Mouse (Mus musculus) intestine, embryonic 16.5 days (tissue): ENCODE data around the gene Gm27029. TPM values are rescaled to one million over a fixed set of nuclear protein-coding genes. Genes with fewer than 3 reads are reported as not detected.
A peak's percentile ranks its signal among the peaks of the same experiment; 100 is the strongest.
"Not testable (repeated sequence)": the region's sequence is repeated elsewhere in the genome, so short reads cannot be mapped to it uniquely, and the experiment has no call there.

Experiments used
- ATAC-seq: fragments of 200-750 bp; cut with Nextera tagmentation; 2 replicates; pipeline ENCODE4 v1.8.0; 2017; ENCODE audit warnings: moderate TSS enrichment, moderate library complexity
- H3K27ac ChIP-seq: fragments of 300-500 bp; sonication (generic); 2 replicates; pipeline ENCODE4 v1.5.1; 2014; ENCODE audit warnings: mild to moderate bottlenecking, low read length
- H3K27me3 ChIP-seq: fragments of 300-500 bp; sonication (generic); replicated peaks from 2 replicates; pipeline ENCODE4 v1.6.1; 2014; ENCODE audit warnings: low read length, control low read depth, mixed read lengths; ENCODE audit not compliant: control insufficient read depth, insufficient read depth
- H3K36me3 ChIP-seq: fragments of 300-500 bp; sonication (generic); 2 replicates; pipeline ENCODE4 v1.6.1; 2014; ENCODE audit warnings: low read length, control low read depth; ENCODE audit not compliant: control insufficient read depth, insufficient read depth
- H3K4me1 ChIP-seq: fragments of 300-500 bp; sonication (generic); 2 replicates; pipeline ENCODE4 v1.6.1; 2014; ENCODE audit warnings: low read length, control low read depth, mixed read lengths; ENCODE audit not compliant: control insufficient read depth, insufficient read depth
- H3K4me2 ChIP-seq: fragments of 300-500 bp; sonication (generic); 2 replicates; pipeline ENCODE4 v1.6.1; 2014; ENCODE audit warnings: low read depth, low read length, control low read depth
- H3K4me3 ChIP-seq: fragments of 300-500 bp; sonication (generic); 2 replicates; pipeline ENCODE4 v1.5.1; 2014; ENCODE audit warnings: mild to moderate bottlenecking, low read length
- H3K9ac ChIP-seq: fragments of 300-500 bp; sonication (generic); 2 replicates; pipeline ENCODE4 v1.6.1; 2014; ENCODE audit warnings: low read depth, low read length
- H3K9me3 ChIP-seq: fragments of 300-500 bp; sonication (generic); 2 replicates; pipeline ENCODE4 v1.6.1; 2016; ENCODE audit warnings: low read length, control low read depth; ENCODE audit not compliant: control insufficient read depth
- WGBS: fragments of 180-500 bp; shearing (Covaris S2); extraction: QIAGEN DNeasy Blood & Tissue Kit; methylation state at CpG from one replicate; pipeline ENCODE4 v1.1.7; 2014; 5-methylcytosine and 5-hydroxymethylcytosine counted together
- polyA plus RNA-seq: library from polyadenylated mRNA; unstranded; fragments of >200 nt; fragmentation: Nextera tagmentation; extraction: Ambion mirVana; gene quantifications from 2 replicates; pipeline ENCODE4 v1.2.1, GENCODE M21; 2015

The Gm27029 gene
- polyA plus RNA-seq, 1 experiment from 2014 or later = 10.1 TPM

DNA sequence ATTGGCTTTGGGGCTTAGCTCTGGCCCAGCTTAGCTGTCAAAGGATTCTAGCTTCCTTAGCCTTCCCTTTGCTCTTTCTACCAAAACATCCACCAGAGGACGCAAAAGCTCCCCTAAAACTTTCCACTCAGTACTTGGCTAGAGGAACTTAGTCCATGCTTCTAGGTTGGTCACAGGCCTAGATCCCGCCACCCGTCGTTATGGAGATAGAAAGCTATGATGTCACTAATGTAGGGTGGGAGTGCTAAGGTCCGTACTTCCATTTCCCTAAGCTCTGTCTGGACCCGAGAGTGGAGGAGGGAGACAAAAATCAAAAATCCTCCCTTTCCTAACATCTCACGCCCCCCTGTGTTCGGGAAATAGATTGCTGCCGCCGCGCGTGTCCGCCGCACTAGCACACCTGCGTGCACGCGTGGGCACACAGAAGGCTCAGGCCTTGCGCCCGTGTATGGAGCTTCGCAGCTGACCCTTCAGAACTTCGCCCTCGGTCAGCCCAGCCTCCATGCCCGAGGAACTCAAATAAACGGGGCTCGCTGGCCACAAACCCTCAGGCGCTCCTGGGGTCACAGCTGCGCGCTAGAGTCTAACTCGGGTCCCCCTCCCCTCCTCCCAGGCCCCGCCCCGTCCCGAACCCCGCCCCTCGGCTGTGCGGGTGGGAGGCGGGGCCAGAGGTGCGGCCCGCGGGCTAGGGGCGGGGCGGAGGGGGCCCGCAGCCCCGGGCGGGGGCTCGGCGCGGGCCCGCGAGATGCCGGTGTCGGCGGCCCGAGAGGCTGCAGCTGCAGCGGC is 43.1 kb upstream of the Gm27029 start:
- Histone ChIP-seq H3K27me3 (no peaks in the 10 kb centered on the region), H3K36me3 (no peaks in the 10 kb centered on the region), H3K4me1 (peaks cover 26% of the 10 kb centered on the region), H3K27ac (peak overlapping the region; percentile 80), H3K4me2 (peak overlapping the region; percentile 96), H3K9me3 (no peaks in the 10 kb centered on the region), H3K9ac (peak overlapping the region; percentile 84), H3K4me3 (peak overlapping the region; percentile 82)
- WGBS = under 1% methylated on average over 44 of the region's 54 CpGs
- ATAC-seq = peak; percentile 67

GRCm38 (mm10) chr11:101466552-101466950 is 42.0 kb upstream of the Gm27029 start:
- not testable (repeated sequence) for H3K27me3 ChIP-seq, ATAC-seq, H3K9me3 ChIP-seq, H3K9ac ChIP-seq, H3K27ac ChIP-seq, H3K36me3 ChIP-seq
- Histone ChIP-seq H3K4me1 (peaks cover 34% of the 10 kb centered on the region), H3K4me3 (peak overlapping the region; percentile 91; the same call in 1 of the 2 replicates), H3K4me2 (peak overlapping the region; percentile 93; the same call in 1 of the 2 replicates)
- 53% methylated on average over 5 of the region's 5 CpGs for WGBS

GRCm38 (mm10) chr11:101465869-101466551 is 41.4 kb upstream of the Gm27029 start, which contains the start of gene Vat1:
Gene Vat1 (minus strand): TSS chr11:101466230.
- peak within 1 kb of the TSS; percentile 91 for H3K4me3 ChIP-seq
- no peaks in the 10 kb centered on the region for H3K27me3 ChIP-seq
- H3K36me3 ChIP-seq = peaks cover 5% of the 10 kb centered on the region; the same call in 1 of the 2 replicates
- H3K4me1 ChIP-seq = peaks cover 34% of the 10 kb centered on the region
- peak within 1 kb of the TSS; percentile 93 for H3K4me2 ChIP-seq
- peak within 1 kb of the TSS; percentile 92 for H3K27ac ChIP-seq
- peak within 1 kb of the TSS; percentile 86 for H3K9ac ChIP-seq
- ATAC-seq = peak; percentile 56
- under 1% methylated on average over 60 of the region's 60 CpGs for WGBS
- H3K9me3 ChIP-seq = no peaks in the 10 kb centered on the region

GRCm38 (mm10) chr11:101465101-101465868 is 40.7 kb upstream of the Gm27029 start:
- WGBS = 1% methylated on average over 51 of the region's 51 CpGs

GRCm38 (mm10) chr11:101464211-101465100 is 39.9 kb upstream of the Gm27029 start, which contains the start of gene Rnd2:
Gene Rnd2 (plus strand): TSS chr11:101464999.
- peak; percentile 34 for ATAC-seq
- H3K36me3 ChIP-seq = peaks cover 5% of the 10 kb centered on the region; the same call in 1 of the 2 replicates
- peak within 1 kb of the TSS; percentile 91 for H3K4me3 ChIP-seq
- H3K27me3 ChIP-seq = no peaks in the 10 kb centered on the region
- H3K4me2 ChIP-seq = peak within 1 kb of the TSS; percentile 93
- peaks cover 38% of the 10 kb centered on the region for H3K4me1 ChIP-seq
- 10% methylated on average over 12 of the region's 12 CpGs for WGBS
- peak within 1 kb of the TSS; percentile 92 for H3K27ac ChIP-seq
- H3K9ac ChIP-seq = peak within 1 kb of the TSS; percentile 86
- H3K9me3 ChIP-seq = no peaks in the 10 kb centered on the region

More at GRCm38 (mm10) chr11:101465101-101465868, 40.7 kb upstream of the Gm27029 start:
- peak; percentile 53 for ATAC-seq
- peaks cover 5% of the 10 kb centered on the region; the same call in 1 of the 2 replicates for H3K36me3 ChIP-seq
- H3K9ac ChIP-seq = peak overlapping the region; percentile 86
- H3K4me3 ChIP-seq = peak overlapping the region; percentile 91
- peak overlapping the region; percentile 92 for H3K27ac ChIP-seq
- peak overlapping the region; percentile 93 for H3K4me2 ChIP-seq
- no peaks in the 10 kb centered on the region for H3K27me3 ChIP-seq
- H3K4me1 ChIP-seq = peaks cover 34% of the 10 kb centered on the region
- no peaks in the 10 kb centered on the region for H3K9me3 ChIP-seq

DNA sequence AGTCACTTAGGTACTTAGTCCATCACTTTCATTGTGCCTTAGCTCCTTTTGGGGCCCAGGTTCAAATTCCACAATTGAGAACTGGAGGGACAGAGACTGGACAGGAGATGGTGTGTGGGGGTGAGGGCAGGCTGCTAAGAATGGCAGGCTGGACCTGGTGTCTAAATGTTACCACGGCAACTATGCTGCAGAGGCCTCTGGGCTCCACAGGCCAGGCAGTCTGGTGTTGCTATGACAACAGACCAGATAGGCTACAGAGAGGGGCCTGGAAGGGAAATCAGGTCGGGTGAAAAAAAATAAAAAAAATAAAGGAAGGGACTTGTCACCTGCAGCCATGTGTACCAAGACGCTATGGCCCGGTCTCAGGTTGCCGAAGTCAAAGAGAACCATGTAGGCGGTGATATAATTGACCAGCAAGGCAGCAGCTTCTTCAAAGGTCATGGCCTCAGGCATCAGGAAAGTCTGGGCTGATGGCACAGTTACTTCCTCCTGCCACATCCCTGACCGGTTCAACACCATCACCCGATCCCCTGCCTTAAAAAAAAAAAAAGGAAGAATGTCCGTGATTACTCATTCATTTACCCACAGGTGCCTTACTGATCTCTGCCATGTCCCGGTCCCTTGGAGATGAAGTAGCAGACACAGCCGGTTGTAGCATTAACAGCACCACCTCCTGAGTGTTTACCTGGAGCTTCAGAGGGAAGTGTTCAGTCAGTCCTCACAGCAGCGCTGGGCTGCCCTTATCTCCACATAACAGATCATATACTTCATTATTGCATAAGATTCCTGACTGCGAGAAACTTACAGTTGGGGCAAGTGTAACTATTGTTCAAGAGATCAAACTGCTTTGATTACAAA is 38.2 kb upstream of the Gm27029 start:
- Histone ChIP-seq H3K4me3 (no peak overlapping the region), H3K27me3 (no peaks in the 10 kb centered on the region), H3K4me1 (peaks cover 39% of the 10 kb centered on the region), H3K36me3 (peaks cover 10% of the 10 kb centered on the region), H3K9me3 (no peaks in the 10 kb centered on the region), H3K4me2 (peak overlapping the region; percentile 93), H3K9ac (0 out of 2 replicates have a peak overlapping the region, but pooled peaks have one; percentile 16), H3K27ac (peak overlapping the region; percentile 92)
- 22% methylated on average over 13 of the region's 13 CpGs for WGBS
- ATAC-seq = peak; percentile 14

DNA sequence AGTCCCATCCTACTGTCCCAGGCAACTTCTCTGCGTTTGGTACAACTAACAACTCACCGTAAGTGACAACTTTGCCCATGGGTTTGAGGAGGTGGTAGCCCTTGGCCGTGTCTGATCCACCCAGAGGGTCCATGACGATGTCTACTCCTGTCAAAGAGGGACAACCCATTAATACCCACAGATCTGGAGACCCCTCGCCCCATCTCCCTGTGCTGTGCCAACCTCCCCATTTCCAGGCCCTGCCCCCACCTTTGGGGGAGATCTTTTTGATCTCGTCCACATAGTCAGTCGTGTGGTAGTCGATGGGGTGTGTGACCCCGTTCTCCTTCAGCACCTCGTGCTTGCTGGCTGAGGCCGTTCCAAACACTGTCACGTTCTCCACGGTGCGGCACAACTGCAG is 37.5 kb upstream of the Gm27029 start:
- Histone ChIP-seq H3K27me3 (no peaks in the 10 kb centered on the region), H3K9ac (0 out of 2 replicates have a peak overlapping the region, but pooled peaks have one; percentile 16), H3K4me1 (peaks cover 37% of the 10 kb centered on the region), H3K9me3 (no peaks in the 10 kb centered on the region), H3K4me3 (no peak overlapping the region), H3K4me2 (no peak overlapping the region), H3K27ac (peak overlapping the region; percentile 92), H3K36me3 (peaks cover 13% of the 10 kb centered on the region)
- WGBS = 78% methylated on average over 14 of the region's 14 CpGs
- no peak for ATAC-seq

DNA sequence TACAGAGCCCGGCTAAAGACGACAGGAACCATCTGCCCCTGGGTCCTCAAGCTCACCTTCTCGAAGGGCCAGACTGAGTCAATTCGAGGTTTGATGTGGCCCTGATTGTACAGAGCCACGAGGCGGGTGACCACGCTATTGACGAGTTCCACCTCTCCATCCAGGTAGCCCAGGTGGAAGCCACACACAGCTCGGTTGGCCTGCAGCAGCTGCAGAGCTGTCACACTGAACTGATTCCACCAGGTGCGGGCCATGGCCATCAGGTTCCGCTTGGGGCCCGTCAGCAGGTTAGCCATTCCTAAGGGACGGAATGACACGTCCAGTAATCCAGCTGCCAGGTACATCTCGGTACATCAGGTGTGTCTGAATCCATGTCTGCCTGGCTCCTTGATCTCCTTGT is 35.7 kb upstream of the Gm27029 start:
- Histone ChIP-seq H3K27ac (no peak overlapping the region), H3K4me1 (peaks cover 38% of the 10 kb centered on the region), H3K36me3 (peaks cover 13% of the 10 kb centered on the region), H3K9ac (no peak overlapping the region), H3K4me3 (no peak overlapping the region), H3K4me2 (no peak overlapping the region), H3K27me3 (no peaks in the 10 kb centered on the region), H3K9me3 (no peaks in the 10 kb centered on the region)
- WGBS = 81% methylated on average over 15 of the region's 15 CpGs
- ATAC-seq = no peak
